Mouse (Mus musculus) frontal cortex, postnatal 10 days (tissue): ENCODE results near the gene Slc36a1.
A peak's percentile ranks its signal among the peaks of the same experiment; 100 is the strongest.

Source experiments
- DNase-seq, 2 experiments: peaks; one replicate each; pipeline ENCODE4 v3.0.0; 2022; ENCODE audit warnings: low spot score in 2 of 2, mixed read lengths in 1 of 2

The Slc36a1 gene

DNA sequence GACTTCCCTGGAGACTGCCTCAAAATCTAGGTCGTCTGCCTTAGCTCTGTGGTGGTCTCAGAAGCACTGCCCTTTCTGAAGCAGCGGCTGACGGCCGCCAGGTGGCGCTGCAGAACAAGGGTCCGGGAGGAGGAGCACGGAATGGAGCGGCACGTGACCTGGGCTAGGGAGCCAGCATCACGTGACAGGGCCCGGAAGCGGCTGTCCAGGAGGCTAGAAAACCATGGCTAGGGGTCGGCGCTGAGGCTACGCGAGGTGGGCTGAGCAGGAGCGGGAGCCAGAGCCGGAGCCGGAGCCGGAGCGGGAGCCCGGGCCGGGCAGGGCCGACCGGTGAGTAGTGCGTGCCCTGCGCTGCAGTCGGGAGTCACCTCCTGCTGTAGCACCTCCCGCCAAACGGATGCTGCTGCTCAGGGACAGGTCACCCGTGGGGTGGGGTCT, at the start of gene Slc36a1:
Slc36a1 (plus strand) TSS at position 192 of the 438 bp plus-strand sequence.
- peak; percentile 87 to 97 for DNase-seq

DNA sequence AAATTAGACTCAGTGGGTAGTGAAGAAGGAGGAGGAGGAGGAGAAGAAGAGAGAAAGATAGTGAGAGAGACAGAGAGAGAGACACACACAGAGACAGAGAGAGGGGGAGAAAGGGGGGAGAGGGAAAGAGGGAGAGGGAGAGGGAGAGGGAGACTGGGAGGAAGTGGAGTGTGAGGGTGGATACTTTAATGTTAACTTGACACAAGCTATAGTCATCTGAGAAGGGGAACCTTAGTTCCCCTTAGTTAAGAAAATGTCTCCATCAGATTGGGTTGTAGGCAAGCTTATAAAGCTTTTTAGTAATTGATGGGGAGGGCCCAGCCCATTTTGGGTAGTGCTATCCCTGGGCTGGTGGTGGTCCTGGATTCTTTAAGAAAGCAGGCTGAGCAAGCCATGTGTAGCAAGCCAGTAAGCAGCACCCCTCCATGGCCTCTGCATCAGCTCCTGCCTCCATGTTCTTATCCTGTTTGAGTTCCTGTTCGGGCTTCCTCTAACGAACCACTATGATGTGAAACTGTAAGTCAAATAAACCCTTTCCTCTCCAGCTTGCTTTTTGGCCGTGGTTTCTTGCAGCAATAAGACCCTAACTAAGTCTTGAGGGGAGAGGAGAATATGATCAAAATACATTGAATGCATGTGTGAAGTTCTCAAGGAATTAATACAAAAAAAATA, 49.6 kb upstream of the Slc36a1 start:
- DNase-seq: no peak

GRCm38 (mm10) chr11:55155070-55155421, 49.1 kb upstream of the Slc36a1 start:
- no peak for DNase-seq

GRCm38 (mm10) chr11:55158785-55159359, 45.3 kb upstream of the Slc36a1 start:
- peak; percentile 42 to 75 for DNase-seq

- peak in 1 of 2 experiments; percentile 33 for DNase-seq
These were observed 41.5 kb upstream of the Slc36a1 start for GRCm38 (mm10) chr11:55162670-55163069.

GRCm38 (mm10) chr11:55164723-55165122, 39.4 kb upstream of the Slc36a1 start:
- no peak for DNase-seq

- no peak for DNase-seq
These were observed 38.4 kb upstream of the Slc36a1 start for GRCm38 (mm10) chr11:55165748-55166147.

DNA sequence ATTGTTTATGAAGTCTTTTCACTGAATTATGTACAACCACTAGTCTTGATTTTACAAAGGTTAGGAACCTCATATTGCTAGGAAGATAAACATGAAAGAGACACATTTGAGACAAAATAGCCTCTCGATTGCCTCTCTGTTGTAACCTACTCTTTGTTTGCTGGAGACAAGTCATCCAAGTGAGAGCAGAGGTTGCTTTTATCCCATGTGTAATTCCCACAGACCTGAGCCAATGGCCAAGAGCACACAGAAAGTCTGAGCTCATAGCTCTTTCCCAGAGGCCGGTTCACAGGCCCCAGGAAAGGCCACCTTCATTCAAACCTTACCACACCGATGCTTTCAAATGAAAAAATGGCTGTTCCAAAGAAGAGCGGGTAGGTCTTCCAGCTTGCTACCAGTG, 35.6 kb upstream of the Slc36a1 start:
- DNase-seq: no peak

DNA sequence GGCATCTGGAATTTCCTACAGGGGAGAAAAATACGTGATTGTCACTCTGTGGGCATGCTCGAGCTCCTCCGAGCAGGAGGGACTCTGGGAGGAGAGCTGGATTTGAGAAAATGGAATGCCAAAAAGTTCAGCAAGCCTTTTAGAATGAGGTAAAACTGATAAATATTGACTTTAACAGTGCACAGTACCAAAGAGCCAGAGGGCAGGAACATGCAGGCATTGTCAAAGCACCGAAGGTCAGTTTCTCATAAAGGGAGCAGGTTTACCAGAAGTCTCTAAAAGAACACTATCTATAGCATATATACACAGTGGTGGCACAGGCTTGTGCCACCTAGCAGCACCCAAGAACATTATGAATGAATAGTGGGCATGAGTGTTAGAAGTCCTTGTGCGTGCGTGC, 35.2 kb upstream of the Slc36a1 start:
- DNase-seq: no peak

DNA sequence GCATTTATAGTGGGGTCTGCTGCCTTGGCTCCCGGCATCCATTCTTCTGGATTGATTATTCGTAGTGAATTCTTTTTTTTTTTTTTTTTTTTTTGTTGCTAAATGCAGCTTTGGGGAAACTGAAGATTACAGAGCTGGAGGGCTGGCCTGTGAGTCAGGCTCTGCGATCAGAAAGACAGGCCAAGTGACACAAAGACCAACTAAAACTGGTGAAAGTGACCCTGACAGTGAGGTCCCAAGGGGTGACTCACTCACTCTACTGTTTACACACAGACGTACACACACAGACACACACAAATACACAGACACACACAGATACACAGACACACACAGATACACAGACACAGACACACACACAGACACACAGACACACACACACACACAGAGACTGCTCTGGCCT, 33.6 kb upstream of the Slc36a1 start:
- DNase-seq: no peak

DNA sequence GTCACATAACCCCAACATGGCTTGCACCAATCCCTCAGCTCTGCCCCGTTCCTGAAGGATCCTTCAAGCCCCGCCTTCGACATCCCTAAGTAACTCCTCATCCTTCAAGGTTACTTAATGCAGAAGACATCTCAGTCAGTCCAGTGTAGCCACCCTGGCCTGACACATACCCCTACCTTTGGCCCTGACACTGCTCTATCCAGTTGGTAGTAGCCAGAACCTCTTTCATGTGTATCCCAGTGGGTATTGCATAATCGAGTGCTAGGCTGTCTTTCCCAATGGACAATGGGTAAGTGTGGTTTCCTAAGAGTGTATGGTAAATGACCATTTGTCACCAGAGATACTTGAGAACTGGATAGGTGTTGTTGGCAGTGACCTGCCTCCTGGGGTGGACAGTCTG, 25.3 kb upstream of the Slc36a1 start:
- DNase-seq: no peak

DNA sequence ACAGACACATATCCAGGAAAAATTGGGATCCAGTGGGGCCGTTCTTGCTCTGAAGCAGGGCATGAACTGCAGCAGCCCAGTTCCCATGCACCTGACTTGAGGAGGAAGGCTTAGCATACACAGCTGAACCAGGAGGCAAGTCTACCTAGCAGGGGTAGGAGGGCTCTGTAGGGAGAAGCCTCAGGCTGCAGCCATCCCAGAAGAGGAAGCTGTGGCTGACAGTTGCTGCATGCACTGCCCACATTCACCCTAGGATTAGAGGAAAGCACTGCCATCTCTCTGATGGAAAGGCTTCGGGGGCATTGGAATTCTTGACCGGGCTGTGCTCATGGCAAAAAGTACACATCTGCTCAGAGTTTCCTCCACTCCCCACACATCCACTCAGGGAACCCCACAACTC, 24.3 kb upstream of the Slc36a1 start:
- DNase-seq: no peak

GRCm38 (mm10) chr11:55183124-55183523, 21.0 kb upstream of the Slc36a1 start:
- DNase-seq: no peak

GRCm38 (mm10) chr11:55184246-55184645, 19.9 kb upstream of the Slc36a1 start:
- no peak for DNase-seq

DNA sequence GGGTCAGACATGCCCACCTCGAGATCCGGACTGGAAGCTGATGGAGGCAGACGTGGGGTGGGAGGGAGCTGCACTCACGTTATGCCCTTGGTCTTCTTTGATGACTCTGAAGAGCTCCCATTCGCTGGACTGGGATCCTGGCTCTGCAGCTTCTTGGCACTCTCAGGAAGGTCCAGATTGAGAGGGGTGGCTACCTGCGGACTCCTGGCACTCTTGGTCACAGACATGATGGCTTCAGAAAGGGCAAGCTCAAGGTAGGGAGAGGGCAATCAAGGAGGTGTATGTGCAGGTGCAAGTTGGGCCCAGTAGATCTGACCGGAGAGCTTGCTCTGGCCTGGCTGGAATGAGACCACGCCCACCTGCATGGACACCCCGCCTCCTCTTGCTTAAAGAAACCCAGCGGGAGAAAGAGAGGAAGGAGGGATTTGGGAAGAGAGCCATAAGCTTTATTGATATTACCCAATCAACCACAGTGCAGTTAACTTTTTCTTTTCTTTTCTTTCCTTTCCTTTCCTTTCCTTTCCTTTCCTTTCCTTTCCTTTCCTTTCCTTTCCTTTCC, 19.3 kb upstream of the Slc36a1 start, which contains the start of gene Slc36a2:
Slc36a2 (minus strand) TSS at position 345 of the 559 bp plus-strand sequence.
- DNase-seq: no peak

- DNase-seq: no peak
These were observed 16.9 kb upstream of the Slc36a1 start for GRCm38 (mm10) chr11:55187292-55187691.

DNA sequence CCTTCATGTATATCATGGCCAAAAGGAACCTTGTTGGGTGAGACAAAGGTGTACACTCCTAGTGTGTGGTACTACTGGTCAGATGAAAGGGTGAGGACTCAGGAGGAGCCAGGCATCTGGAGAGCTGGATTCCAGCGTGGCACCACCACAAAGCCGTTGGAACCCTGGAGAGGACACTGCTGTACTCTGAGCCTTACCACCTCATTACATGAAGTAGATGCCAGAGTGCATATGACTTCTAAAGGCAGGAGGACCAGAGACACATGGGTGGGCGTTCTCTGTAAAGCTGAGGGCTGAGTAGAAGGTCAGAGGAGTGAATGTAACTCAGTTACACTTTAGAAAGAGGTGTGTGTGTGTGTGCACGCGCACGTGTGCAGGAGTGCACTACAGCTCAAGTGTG, 16.4 kb upstream of the Slc36a1 start:
- DNase-seq: no peak

- no peak for DNase-seq
These were observed 13.9 kb upstream of the Slc36a1 start for GRCm38 (mm10) chr11:55190216-55190615.

DNA sequence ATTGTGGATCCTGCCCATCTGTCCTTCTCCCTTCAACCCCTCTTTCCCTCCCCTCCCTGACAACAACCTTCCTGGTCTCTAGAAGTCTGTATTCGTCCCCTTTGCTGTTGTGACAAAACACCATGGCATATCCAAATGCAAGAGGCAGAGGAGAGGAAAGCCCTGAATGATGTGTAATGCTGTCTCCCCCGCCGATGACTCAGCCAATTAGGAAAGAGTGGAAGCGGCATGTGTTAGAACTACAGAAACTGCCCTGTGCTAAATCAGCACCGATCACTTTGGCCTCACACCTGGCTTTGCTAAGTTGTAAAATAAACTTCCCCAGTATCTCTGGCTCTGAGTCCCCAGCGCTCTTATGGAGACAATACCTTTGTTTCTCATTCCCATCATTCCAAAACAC, 7.1 kb upstream of the Slc36a1 start:
- DNase-seq: no peak

- DNase-seq: no peak
These were observed 6.2 kb upstream of the Slc36a1 start for GRCm38 (mm10) chr11:55197740-55198510.

DNA sequence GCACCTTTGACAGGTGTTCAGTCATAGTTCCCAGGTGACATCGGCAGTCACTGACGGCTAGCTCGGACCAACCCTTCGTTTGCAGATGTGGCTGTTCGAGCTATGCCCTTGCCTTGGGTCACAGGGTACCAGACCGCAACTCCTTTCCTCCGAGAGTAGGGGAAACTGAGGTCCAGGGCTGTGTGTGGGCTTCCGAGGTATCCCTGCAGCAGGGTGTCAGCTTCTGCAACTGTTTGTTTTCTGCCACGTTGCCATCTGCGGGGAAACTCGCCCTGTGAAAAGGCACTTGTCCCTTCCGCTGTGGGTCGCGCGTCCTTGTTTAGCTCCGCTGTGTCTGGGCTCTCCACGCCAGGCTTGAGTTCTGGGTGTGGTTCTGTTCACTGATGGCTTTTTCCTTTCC, 452 bp downstream of the Slc36a1 start:
- peak in 1 of 2 experiments; percentile 31 for DNase-seq

DNA sequence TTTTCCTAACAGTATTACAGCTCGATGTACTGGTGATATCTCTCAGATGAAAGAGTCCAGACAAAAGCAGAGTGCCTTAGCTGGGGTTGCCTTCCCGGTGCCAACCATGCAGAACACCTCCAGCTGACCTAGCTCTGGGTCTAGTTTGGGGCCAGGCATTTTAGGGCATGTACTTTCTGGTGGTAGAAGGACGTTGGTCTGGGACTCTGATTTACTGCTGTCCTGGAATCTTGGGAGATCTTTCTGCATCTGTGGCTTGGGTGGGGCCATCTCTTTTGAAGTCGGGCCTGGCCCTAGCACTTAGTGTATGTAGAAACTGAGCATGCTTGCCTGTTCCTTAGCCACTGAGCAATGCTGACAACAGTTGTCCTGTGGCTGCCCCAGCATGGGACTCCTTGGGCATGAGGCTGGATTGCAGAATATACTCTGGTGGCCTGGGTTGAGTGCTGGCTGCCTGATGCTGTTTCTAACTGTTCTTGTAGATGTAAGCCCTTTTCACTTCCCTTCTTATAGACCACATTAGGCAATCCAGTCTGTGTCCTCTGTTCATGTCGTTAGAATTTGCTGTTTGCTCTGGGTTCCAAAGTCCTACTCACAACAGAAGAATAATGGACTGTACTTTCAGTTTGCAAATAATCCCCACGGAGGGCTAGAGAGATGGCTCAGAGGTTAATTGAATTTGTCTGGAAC, 4.0 kb downstream of the Slc36a1 start:
- DNase-seq: no peak
